Comparison of ENCODE assay signal across 20 mouse cellular contexts in the genomic region with DNA sequence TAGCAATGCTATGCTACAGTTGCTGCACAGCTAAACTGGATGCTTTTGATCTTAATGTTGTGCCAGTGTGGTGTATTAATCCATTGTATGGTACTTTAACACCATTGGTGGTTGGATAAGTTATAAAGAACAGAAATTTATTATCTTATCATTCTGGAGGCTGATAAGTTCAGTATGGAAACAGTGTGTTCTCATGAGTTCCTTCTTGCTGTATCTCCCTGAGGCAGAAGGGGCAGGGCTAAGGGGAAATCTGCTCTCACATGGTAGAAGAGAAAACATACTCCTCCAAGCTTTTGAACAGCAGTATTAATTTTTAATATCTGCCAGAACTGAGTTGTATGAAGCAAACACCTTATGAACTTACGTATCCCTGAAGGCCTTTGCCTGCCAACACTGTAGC.
"Had no signal": no experiment of that assay in that cellular context is flagged by ENCODE, and none has a peak within 500 bp of the region (broad histone marks: within the 10 kb centered on the region; RNA-seq: fewer than 3 reads in every experiment).

No protein-coding gene starts in this region.

- ATAC-seq: midbrain, embryonic 16.5 days had no signal

- DNase-seq: lung, adult 18-20 months; lung, embryonic 14.5 days; lung, postnatal 10 days; lung, postnatal 4 days; midbrain, embryonic 14.5 days; retina, postnatal 1 day; right cerebral cortex, adult 18-20 months; right cerebral cortex, postnatal 25 days; right cerebral cortex, postnatal 4 days; spleen, adult 18-20 months; thymus, adult 18-20 months; thymus, postnatal 14 days; thymus, postnatal 36 days had no signal

- H3K27me3 ChIP-seq: megakaryocyte, embryonic 14.5 days; midbrain, embryonic 12.5 days; neural tube, embryonic 13.5 days; neural tube, embryonic 15.5 days had no signal

- H3K36me3 ChIP-seq: midbrain, embryonic 12.5 days had no signal

- H3K9ac ChIP-seq: lung, embryonic 14.5 days; midbrain, embryonic 12.5 days; neural tube, embryonic 13.5 days; neural tube, embryonic 15.5 days had no signal

- H3K4me2 ChIP-seq: lung, embryonic 14.5 days; midbrain, embryonic 12.5 days; neural tube, embryonic 13.5 days; neural tube, embryonic 15.5 days had no signal

- H3K4me1 ChIP-seq: midbrain, embryonic 10.5 days; midbrain, embryonic 12.5 days; neural tube, embryonic 13.5 days; neural tube, embryonic 15.5 days had no signal

- H3K4me3 ChIP-seq: megakaryocyte, embryonic 14.5 days; midbrain, embryonic 10.5 days; midbrain, embryonic 12.5 days; myocyte; neural tube, embryonic 13.5 days; neural tube, embryonic 15.5 days had no signal

- H3K27ac ChIP-seq: midbrain, embryonic 10.5 days; midbrain, embryonic 12.5 days; neural tube, embryonic 13.5 days; neural tube, embryonic 15.5 days had no signal

- H3K9me3 ChIP-seq: midbrain, embryonic 12.5 days; neural tube, embryonic 15.5 days had no signal
